ENCODE assay signal across 20 mouse cellular contexts in genomic region chr15:25503104-25503503, GRCm38 (mm10).
DNase-seq lines count a peak whose midpoint lies in the region; ATAC-seq and TF ChIP-seq lines count a peak whose summit lies in the region.
"Had no signal": no experiment of that assay in that cellular context is flagged by ENCODE, and none has a peak within 500 bp of the region (broad histone marks: within the 10 kb centered on the region; RNA-seq: fewer than 3 reads in every experiment).

No protein-coding gene starts in this region.

- DNase-seq in heart, adult 2 months = no peak
- no peak for DNase-seq in heart, embryonic 10.5 days (ENCODE audit: low spot score)
- DNase-seq in kidney, postnatal 0 days (ENCODE audit: low spot score) = peak; percentile 59
- no peak for DNase-seq in kidney, adult 9 months
- no peak for DNase-seq in lung, postnatal 0 days (ENCODE audit: low spot score)
- DNase-seq in lung, postnatal 36 days = no peak
- no peak for DNase-seq in limb, embryonic 10.5 days (ENCODE audit: low spot score)
- DNase-seq: B cell, adult 2 months; cerebellum, adult 9-10 months; forebrain, postnatal 0 days; heart, postnatal 4 days; kidney, adult 18-20 months; left cerebral cortex, postnatal 4 days; liver, embryonic 13.5 days; thymus, postnatal 25 days had no signal

- no peak overlapping the region for H3K9ac ChIP-seq in heart, adult 2 months (ENCODE audit: low read depth, low read length)
- H3K9ac ChIP-seq in kidney, postnatal 0 days (ENCODE audit: low read depth, low read length) = no peak overlapping the region
- no peak overlapping the region for H3K9ac ChIP-seq in lung, postnatal 0 days (replicated peaks; ENCODE audit: low read depth)
- H3K9ac ChIP-seq: forebrain, postnatal 0 days; hindbrain, embryonic 15.5 days; liver, embryonic 13.5 days had no signal

- no peak for ATAC-seq in kidney, postnatal 0 days (replicated peaks; ENCODE audit: low FRiP score, low read depth)
- ATAC-seq in lung, postnatal 0 days = no peak
- ATAC-seq: forebrain, postnatal 0 days had no signal

- no peak for TF ChIP-seq EP300 in heart, adult 2 months (IDR thresholded peaks at IDR 0.05; ENCODE audit: insufficient read depth, low read depth, low read length)
- no peak for TF ChIP-seq EP300 in lung, postnatal 0 days (IDR thresholded peaks at IDR 0.05)

- no peak overlapping the region for H3K4me3 ChIP-seq in heart, adult 2 months
- no peak overlapping the region for H3K4me3 ChIP-seq in heart, embryonic 10.5 days
- no peak overlapping the region for H3K4me3 ChIP-seq in kidney, postnatal 0 days (replicated peaks; ENCODE audit: low read depth, low read length)
- no peak overlapping the region for H3K4me3 ChIP-seq in lung, postnatal 0 days (ENCODE audit: low read depth, low read length)
- H3K4me3 ChIP-seq in cortical plate, adult 2 months (ENCODE audit: insufficient read depth, low read length) = no peak overlapping the region
- H3K4me3 ChIP-seq in limb, embryonic 10.5 days = no peak overlapping the region
- H3K4me3 ChIP-seq: forebrain, embryonic 10.5 days; hindbrain, embryonic 15.5 days; liver, embryonic 13.5 days had no signal

- H3K79me2 ChIP-seq in heart, adult 2 months (replicated peaks; ENCODE audit: control insufficient read depth, insufficient read depth, low read length) = no peaks in the 10 kb centered on the region

- 57% methylated on average over 6 of the region's 6 CpGs for WGBS in heart, adult 2 months
- 69% methylated on average over 6 of the region's 6 CpGs for WGBS in heart, embryonic 10.5 days
- 52% methylated on average over 6 of the region's 6 CpGs for WGBS in kidney, postnatal 0 days
- WGBS in lung, postnatal 0 days = 64% methylated on average over 6 of the region's 6 CpGs
- WGBS in limb, embryonic 10.5 days = 68% methylated on average over 6 of the region's 6 CpGs

- H3K27me3 ChIP-seq in heart, adult 2 months (ENCODE audit: control insufficient read depth, insufficient read depth, low read length) = no peaks in the 10 kb centered on the region
- H3K27me3 ChIP-seq in heart, embryonic 10.5 days (ENCODE audit: insufficient read depth, poor library complexity, severe bottlenecking) = peaks cover 4% of the 10 kb centered on the region; the same call in 1 of the 2 replicates
- no peaks in the 10 kb centered on the region for H3K27me3 ChIP-seq in kidney, postnatal 0 days (ENCODE audit: insufficient read depth, low read length)
- no peaks in the 10 kb centered on the region for H3K27me3 ChIP-seq in lung, postnatal 0 days (replicated peaks; ENCODE audit: insufficient read depth, low read length)
- H3K27me3 ChIP-seq in limb, embryonic 10.5 days (ENCODE audit: low read depth, poor library complexity, severe bottlenecking) = no peaks in the 10 kb centered on the region
- H3K27me3 ChIP-seq: hindbrain, embryonic 15.5 days; liver, embryonic 13.5 days had no signal

- H3K9me3 ChIP-seq in heart, embryonic 10.5 days = no peaks in the 10 kb centered on the region
- H3K9me3 ChIP-seq in kidney, postnatal 0 days (replicated peaks; ENCODE audit: low read length) = no peaks in the 10 kb centered on the region
- H3K9me3 ChIP-seq in lung, postnatal 0 days (ENCODE audit: low read length) = no peaks in the 10 kb centered on the region
- H3K9me3 ChIP-seq in limb, embryonic 10.5 days (replicated peaks) = no peaks in the 10 kb centered on the region
- H3K9me3 ChIP-seq: forebrain, embryonic 10.5 days; hindbrain, embryonic 15.5 days; liver, embryonic 13.5 days had no signal

- TF ChIP-seq CTCF in heart, adult 2 months (IDR thresholded peaks at IDR 0.05) = peak; percentile 48
- TF ChIP-seq CTCF in kidney, postnatal 0 days (IDR thresholded peaks at IDR 0.05; ENCODE audit: low read depth) = peak; percentile 59; the same call in 1 of the 2 replicates
- peak; percentile 44 for TF ChIP-seq CTCF in lung, postnatal 0 days (IDR thresholded peaks at IDR 0.05)
- TF ChIP-seq CTCF in cortical plate, adult 2 months (IDR thresholded peaks at IDR 0.05; ENCODE audit: extremely low read depth, insufficient read depth, low read length) = 0 out of 2 replicates have a peak, but pooled peaks have one; percentile 11

- intact Hi-C loops in heart, adult 2 months (cut with DNase I) = no loop called here

- H3K4me2 ChIP-seq in kidney, postnatal 0 days (ENCODE audit: low read length) = no peak overlapping the region
- H3K4me2 ChIP-seq in lung, postnatal 0 days (replicated peaks; ENCODE audit: low read depth, low read length) = no peak overlapping the region
- H3K4me2 ChIP-seq: hindbrain, embryonic 15.5 days; liver, embryonic 13.5 days; midbrain, embryonic 11.5 days had no signal

- H3K36me3 ChIP-seq in heart, adult 2 months (ENCODE audit: control insufficient read depth, insufficient read depth, low read length) = no peaks in the 10 kb centered on the region
- H3K36me3 ChIP-seq in heart, embryonic 10.5 days = no peaks in the 10 kb centered on the region
- H3K36me3 ChIP-seq in kidney, postnatal 0 days (ENCODE audit: insufficient read depth, low read length) = no peaks in the 10 kb centered on the region
- no peaks in the 10 kb centered on the region for H3K36me3 ChIP-seq in lung, postnatal 0 days (ENCODE audit: insufficient read depth, low read length)
- no peaks in the 10 kb centered on the region for H3K36me3 ChIP-seq in limb, embryonic 10.5 days
- H3K36me3 ChIP-seq: forebrain, embryonic 10.5 days; hindbrain, embryonic 15.5 days; liver, embryonic 13.5 days had no signal

- no peak for TF ChIP-seq POLR2A in heart, adult 2 months (IDR thresholded peaks at IDR 0.05; ENCODE audit: insufficient read depth, low read depth, low read length)
- no peak for TF ChIP-seq POLR2A in cortical plate, adult 2 months (IDR thresholded peaks at IDR 0.05; ENCODE audit: extremely low read depth, insufficient read depth, low read length)

- H3K4me1 ChIP-seq in heart, adult 2 months (ENCODE audit: control insufficient read depth, insufficient read depth, low read length) = no peaks in the 10 kb centered on the region; the same call in 1 of the 2 replicates
- H3K4me1 ChIP-seq in heart, embryonic 10.5 days = no peaks in the 10 kb centered on the region
- H3K4me1 ChIP-seq in kidney, postnatal 0 days (replicated peaks; ENCODE audit: insufficient read depth, low read length) = no peaks in the 10 kb centered on the region
- H3K4me1 ChIP-seq in lung, postnatal 0 days (ENCODE audit: insufficient read depth, low read depth, low read length) = no peaks in the 10 kb centered on the region
- H3K4me1 ChIP-seq in cortical plate, adult 2 months (ENCODE audit: control insufficient read depth, insufficient read depth, low read length) = no peaks in the 10 kb centered on the region
- peaks cover 9% of the 10 kb centered on the region for H3K4me1 ChIP-seq in limb, embryonic 10.5 days
- H3K4me1 ChIP-seq: hindbrain, embryonic 15.5 days; liver, embryonic 13.5 days had no signal

- no peak overlapping the region for H3K27ac ChIP-seq in heart, adult 2 months
- H3K27ac ChIP-seq in heart, embryonic 10.5 days = no peak overlapping the region
- H3K27ac ChIP-seq in kidney, postnatal 0 days = no peak overlapping the region
- no peak overlapping the region for H3K27ac ChIP-seq in lung, postnatal 0 days (ENCODE audit: low read length)
- H3K27ac ChIP-seq in cortical plate, adult 2 months (ENCODE audit: insufficient read depth, low read length) = no peak overlapping the region
- no peak overlapping the region for H3K27ac ChIP-seq in limb, embryonic 10.5 days
- H3K27ac ChIP-seq: forebrain, embryonic 10.5 days; hindbrain, embryonic 15.5 days; liver, embryonic 13.5 days; macrophage had no signal
